Mouse (Mus musculus): ENCODE measurements at regions not wholly inside any gene's neighbourhood (a gene's known extent, or its start where the extent isn't known, plus 50 kb on each side); places are given as distances from the start of the nearest gene placed in this dataset.

DNA sequence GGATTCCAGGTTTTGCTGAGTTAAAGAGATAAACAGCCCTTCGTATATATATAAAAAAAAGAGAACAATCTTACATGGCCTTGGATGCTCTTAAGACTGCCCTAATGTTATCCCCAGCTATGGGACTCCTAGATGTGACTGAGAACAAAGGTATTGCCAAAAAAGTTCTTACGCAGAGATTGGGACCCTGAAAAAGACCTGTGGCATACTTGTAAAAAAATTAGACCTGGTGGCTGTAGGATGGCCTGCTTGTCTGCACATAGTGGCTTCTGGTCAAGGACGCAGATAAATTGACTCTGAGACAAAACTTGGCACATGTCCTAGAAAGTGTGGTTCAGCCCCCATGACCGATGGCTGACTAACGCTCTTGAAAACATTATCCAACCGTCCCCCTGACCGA, 283.1 kb downstream of the Mtrr start:
- in situ Hi-C loops (cut with MboI, MseI) = loop anchor here (10.0 kb wide), 1 partner anchor 464 kb away; the partner anchor contains the start of gene Gm10037

DNA sequence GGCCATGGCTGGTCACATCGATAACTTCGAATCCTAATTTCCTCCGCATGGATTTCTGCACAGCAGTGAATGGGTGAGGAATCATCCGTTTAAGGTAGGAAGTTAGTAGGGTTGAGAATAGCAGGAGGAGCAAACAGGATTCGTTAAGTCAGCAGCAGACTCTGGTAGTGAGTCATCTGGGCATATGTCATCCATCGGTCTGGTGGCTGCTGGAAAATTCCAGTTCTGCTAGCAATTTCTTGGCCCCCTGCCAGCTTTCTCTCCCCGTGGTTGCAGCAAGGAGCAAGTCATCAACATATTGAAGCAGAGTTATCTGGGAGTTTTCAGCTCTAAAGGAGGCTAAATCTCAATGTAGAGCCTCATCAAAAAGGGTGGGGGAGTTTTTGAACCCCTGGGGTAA, 323.7 kb downstream of the Mtrr start:
- in situ Hi-C loops (cut with MboI, MseI) = loop anchor here (5.0 kb wide), 1 partner anchor 141 kb away; no protein-coding TSS in a partner anchor
